Mouse (Mus musculus): Measurements from ENCODE around the gene Atpaf1.

- TF ChIP-seq CTCF (IDR thresholded peaks at IDR 0.05; ENCODE audit: insufficient read depth, low read depth, low read length), result no peak
- no peak for TF ChIP-seq POLR2A (IDR thresholded peaks at IDR 0.05; ENCODE audit: insufficient read depth, low read depth, low read length)
Observed at GRCm38 (mm10) chr4:115827066-115827465, 42.5 kb downstream of the Atpaf1 start.
